Mouse (Mus musculus): ENCODE data around the gene Rsbn1l.

DNA sequence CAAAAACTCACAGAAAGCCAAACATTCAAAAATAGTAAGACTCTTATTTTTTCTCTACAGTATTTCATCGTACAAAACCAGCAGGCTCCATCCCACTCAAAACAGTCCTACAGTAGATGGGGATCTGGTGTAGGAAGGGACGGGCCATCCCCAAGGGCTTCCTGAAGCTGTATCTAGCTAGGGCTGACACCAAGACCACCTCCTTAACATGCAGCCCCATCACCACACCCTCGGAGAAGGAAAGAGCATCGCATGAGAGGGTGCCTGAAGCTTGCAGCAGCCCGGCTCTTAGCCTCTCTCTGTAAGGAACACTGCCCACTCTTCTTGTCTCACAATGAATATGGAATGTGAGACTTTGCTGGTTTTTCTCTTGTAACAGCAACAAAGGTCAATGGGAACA, 17.7 kb downstream of the Rsbn1l start:
- TF ChIP-seq CTCF (IDR thresholded peaks at IDR 0.05; ENCODE audit: control insufficient read depth, insufficient read depth, insufficient read length): no peak
- no peak for TF ChIP-seq MYOG (IDR thresholded peaks at IDR 0.05; ENCODE audit: control insufficient read depth, extremely low read depth, insufficient read length)
- TF ChIP-seq MAX (IDR thresholded peaks at IDR 0.05): no peak
- no peak for TF ChIP-seq USF1 (IDR thresholded peaks at IDR 0.05; ENCODE audit: low read depth)
- TF ChIP-seq CEBPB (IDR thresholded peaks at IDR 0.05; ENCODE audit: low read depth): no peak
- no peak for TF ChIP-seq MYOD1 (IDR thresholded peaks at IDR 0.05; ENCODE audit: control insufficient read depth, insufficient read length, low read depth)
